Mouse (Mus musculus) bone marrow, adult 2 months (tissue): ENCODE data around the gene Mtmr3. TPM values are rescaled to one million over a fixed set of nuclear protein-coding genes. Genes with fewer than 3 reads are reported as not detected.
"Not testable (repeated sequence)": the region's sequence is repeated elsewhere in the genome, so short reads cannot be mapped to it uniquely, and the experiment has no call there.

Experiments
- H3K27ac ChIP-seq: fragments of 200-500 bp; 2 replicates; pipeline ENCODE4 v1.5.1; 2012; ENCODE audit warnings: low read depth, mild to moderate bottlenecking, control low read depth, inconsistent platforms, low read length; ENCODE audit not compliant: control insufficient read depth, poor library complexity, insufficient read depth
- H3K4me1 ChIP-seq: fragments of 200-500 bp; 2 replicates; pipeline ENCODE4 v1.6.1; 2011; ENCODE audit warnings: low read length; ENCODE audit not compliant: control insufficient read depth, insufficient read depth
- H3K4me3 ChIP-seq: fragments of 200-500 bp; replicated peaks from 2 replicates; pipeline ENCODE3; 2011; ENCODE audit warnings: mild to moderate bottlenecking, low read depth, low read length, control low read depth; ENCODE audit not compliant: control insufficient read depth
- CTCF ChIP-seq: fragments of 200-500 bp; IDR thresholded peaks from 2 replicates; pipeline ENCODE4 v1.5.1; 2011; ENCODE audit warnings: low read length, control low read depth; ENCODE audit not compliant: control insufficient read depth, insufficient read depth
- POLR2A ChIP-seq: fragments of 200-500 bp; IDR thresholded peaks from 2 replicates; pipeline ENCODE4 v1.6.1; 2011; ENCODE audit warnings: low read depth, mild to moderate bottlenecking, control low read depth, low read length, borderline replicate concordance; ENCODE audit not compliant: control insufficient read depth
- WGBS: fragments of 180-500 bp; shearing (Covaris S2); methylation state at CpG from one replicate; pipeline ENCODE4 v1.1.7; 2018; 5-methylcytosine and 5-hydroxymethylcytosine counted together
- polyA plus RNA-seq: library from polyadenylated mRNA; stranded (reverse); fragments of >200 nt; gene quantifications from 2 replicates; pipeline ENCODE4 v1.2.4, GENCODE M21; 2011; ENCODE audit warnings: low replicate concordance; ENCODE audit not compliant: missing spikeins, insufficient read depth, insufficient read length

The Mtmr3 gene
- polyA plus RNA-seq, 1 experiment = 49.6 TPM

GRCm38 (mm10) chr11:4553274-4554063 is 41.2 kb downstream of the Mtmr3 start:
- Histone ChIP-seq H3K4me3 (no peak overlapping the region), H3K27ac (peak overlapping the region; percentile 66; the same call in 1 of the 2 replicates), H3K4me1 (peaks cover 5% of the 10 kb centered on the region; the same call in 1 of the 2 replicates)
- 52% methylated on average over 2 of the region's 2 CpGs for WGBS
- no peak for TF ChIP-seq CTCF
- TF ChIP-seq POLR2A = no peak

- Histone ChIP-seq H3K4me3 (no peak overlapping the region), H3K27ac (no peak overlapping the region), H3K4me1 (peaks cover 3% of the 10 kb centered on the region; the same call in 1 of the 2 replicates)
- WGBS = 95% methylated on average over 4 of the region's 4 CpGs
- TF ChIP-seq CTCF (no peak), POLR2A (no peak)
These were observed 47.1 kb downstream of the Mtmr3 start for GRCm38 (mm10) chr11:4547569-4547968.

GRCm38 (mm10) chr11:4545976-4546375 is 48.7 kb downstream of the Mtmr3 start:
- no peak overlapping the region for H3K27ac ChIP-seq

GRCm38 (mm10) chr11:4545401-4545800 is 49.3 kb downstream of the Mtmr3 start:
- 51% methylated on average over 4 of the region's 4 CpGs for WGBS
- Histone ChIP-seq H3K4me1 (peaks cover 3% of the 10 kb centered on the region; the same call in 1 of the 2 replicates), H3K4me3 (no peak overlapping the region), H3K27ac (0 out of 2 replicates have a peak overlapping the region, but pooled peaks have one; percentile 26)
- TF ChIP-seq CTCF (no peak), POLR2A (no peak)

More at GRCm38 (mm10) chr11:4545976-4546375, 48.7 kb downstream of the Mtmr3 start:
- Histone ChIP-seq H3K4me3 (no peak overlapping the region), H3K4me1 (peaks cover 3% of the 10 kb centered on the region; the same call in 1 of the 2 replicates)
- 80% methylated on average over 3 of the region's 3 CpGs for WGBS
- TF ChIP-seq CTCF (no peak), POLR2A (no peak)

- not testable (repeated sequence) for H3K27ac ChIP-seq, H3K4me1 ChIP-seq, H3K4me3 ChIP-seq
- 41% methylated on average over 1 of the region's 1 CpGs for WGBS
These were observed 50.1 kb downstream of the Mtmr3 start for GRCm38 (mm10) chr11:4544627-4544921.

- Histone ChIP-seq H3K27ac (no peak overlapping the region), H3K4me3 (no peak overlapping the region), H3K4me1 (peaks cover 1% of the 10 kb centered on the region; the same call in 1 of the 2 replicates)
- TF ChIP-seq POLR2A (no peak), CTCF (no peak)
- 38% methylated on average over 7 of the region's 7 CpGs for WGBS
These were observed 50.7 kb downstream of the Mtmr3 start for GRCm38 (mm10) chr11:4543746-4544626.

GRCm38 (mm10) chr11:4543040-4543551 is 51.6 kb downstream of the Mtmr3 start:
- peaks cover 1% of the 10 kb centered on the region; the same call in 1 of the 2 replicates for H3K4me1 ChIP-seq
- TF ChIP-seq POLR2A (no peak), CTCF (no peak)

GRCm38 (mm10) chr11:4536645-4537044 is 58.0 kb downstream of the Mtmr3 start:
- H3K4me1 ChIP-seq = peaks cover 1% of the 10 kb centered on the region
- TF ChIP-seq POLR2A = no peak
- TF ChIP-seq CTCF = no peak
- no peak overlapping the region for H3K27ac ChIP-seq
- no peak overlapping the region for H3K4me3 ChIP-seq
- 26% methylated on average over 1 of the region's 1 CpGs for WGBS

More at GRCm38 (mm10) chr11:4543040-4543551, 51.6 kb downstream of the Mtmr3 start:
- H3K4me3 ChIP-seq = no peak overlapping the region
- WGBS = 70% methylated on average over 2 of the region's 2 CpGs
- H3K27ac ChIP-seq = no peak overlapping the region
